Mouse (Mus musculus): ENCODE data around the gene Defa34.
"Not testable (repeated sequence)": the region's sequence is repeated elsewhere in the genome, so short reads cannot be mapped to it uniquely, and the experiment has no call there.

Gene Defa34

GRCm38 (mm10) chr8:21665497-21665896, at the start of gene Defa34:
Gene Defa34 (plus strand): TSS chr8:21665797.
- DNase-seq (ENCODE audit: inconsistent ontology term), result not testable (repeated sequence)

- DNase-seq (ENCODE audit: inconsistent ontology term), result not testable (repeated sequence)
Observed at GRCm38 (mm10) chr8:21617883-21618282, 47.7 kb upstream of the Defa34 start, which contains the start of gene Defa26. Gene Defa26 (plus strand): TSS chr8:21618183.

GRCm38 (mm10) chr8:21655480-21655879, 10.1 kb upstream of the Defa34 start, which contains the start of gene Defa17:
Gene Defa17 (plus strand): TSS chr8:21655780.
- not testable (repeated sequence) for DNase-seq (ENCODE audit: inconsistent ontology term)

- not testable (repeated sequence) for DNase-seq (ENCODE audit: inconsistent ontology term)
Observed at GRCm38 (mm10) chr8:21703545-21703944, 37.9 kb downstream of the Defa34 start, which contains the start of gene AY761184. Gene AY761184 (minus strand): TSS chr8:21703645.
